Mouse (Mus musculus) liver, embryonic 16.5 days (tissue): ENCODE results near the gene Pax7. TPM values are rescaled to one million over a fixed set of nuclear protein-coding genes. Genes with fewer than 3 reads are reported as not detected.

Source experiments
- ATAC-seq: fragments of 200-750 bp; cut with Nextera tagmentation; 2 replicates; pipeline ENCODE4 v1.8.0; 2017; ENCODE audit warnings: low read depth, mild to moderate bottlenecking, moderate number of reproducible peaks, moderate library complexity
- H3K27ac ChIP-seq: fragments of 300-500 bp; sonication (generic); 2 replicates; pipeline ENCODE4 v1.5.1; 2014; ENCODE audit warnings: mild to moderate bottlenecking, low read length
- H3K27me3 ChIP-seq: fragments of 300-500 bp; sonication (generic); 2 replicates; pipeline ENCODE4 v1.6.1; 2014; ENCODE audit warnings: low read depth, low read length, mixed read lengths; ENCODE audit not compliant: control insufficient read depth, insufficient read depth
- H3K36me3 ChIP-seq: fragments of 300-500 bp; sonication (generic); 2 replicates; pipeline ENCODE4 v1.6.1; 2014; ENCODE audit warnings: mild to moderate bottlenecking; ENCODE audit not compliant: control insufficient read depth, insufficient read depth
- H3K4me1 ChIP-seq: fragments of 300-500 bp; sonication (generic); 2 replicates; pipeline ENCODE4 v1.6.1; 2014; ENCODE audit warnings: low read depth, low read length, mixed read lengths; ENCODE audit not compliant: control insufficient read depth
- H3K4me2 ChIP-seq: fragments of 300-500 bp; sonication (generic); 2 replicates; pipeline ENCODE4 v1.6.1; 2014; ENCODE audit warnings: low read depth, low read length, mixed read lengths
- H3K4me3 ChIP-seq: fragments of 300-500 bp; sonication (generic); 2 replicates; pipeline ENCODE4 v1.5.1; 2014; ENCODE audit warnings: low read depth, mild to moderate bottlenecking, low read length
- H3K9ac ChIP-seq: fragments of 300-500 bp; sonication (generic); 2 replicates; pipeline ENCODE4 v1.6.1; 2014; ENCODE audit warnings: low read depth, low read length
- H3K9me3 ChIP-seq: fragments of 300-500 bp; sonication (generic); replicated peaks from 2 replicates; pipeline ENCODE4 v1.6.1; 2016; ENCODE audit warnings: low read length; ENCODE audit not compliant: control insufficient read depth
- WGBS: fragments of 180-500 bp; shearing (Covaris S2); extraction: QIAGEN DNeasy Blood & Tissue Kit; methylation state at CpG from one replicate; pipeline ENCODE4 v1.1.7; 2014; ENCODE audit not compliant: insufficient replicate concordance; 5-methylcytosine and 5-hydroxymethylcytosine counted together
- polyA plus RNA-seq: library from polyadenylated mRNA; unstranded; fragments of >200 nt; fragmentation: Nextera tagmentation; extraction: Ambion mirVana; gene quantifications from 2 replicates; pipeline ENCODE4 v1.2.1, GENCODE M21; 2015

The Pax7 gene
- polyA plus RNA-seq, 1 experiment from 2014 or later = not detected

GRCm38 (mm10) chr4:139689627-139690269 is 143.6 kb downstream of the Pax7 start:
- Histone ChIP-seq H3K9ac (no peak overlapping the region), H3K36me3 (no peaks in the 10 kb centered on the region), H3K4me2 (no peak overlapping the region), H3K27me3 (no peaks in the 10 kb centered on the region; the same call in 1 of the 2 replicates), H3K9me3 (no peaks in the 10 kb centered on the region), H3K27ac (no peak overlapping the region), H3K4me3 (no peak overlapping the region), H3K4me1 (no peaks in the 10 kb centered on the region)
- no peak for ATAC-seq
- WGBS = 22% methylated on average over 7 of the region's 7 CpGs

- WGBS = 48% methylated on average over 9 of the region's 9 CpGs
- no peaks in the 10 kb centered on the region for H3K9me3 ChIP-seq
- no peaks in the 10 kb centered on the region for H3K36me3 ChIP-seq
- H3K27me3 ChIP-seq = no peaks in the 10 kb centered on the region; the same call in 1 of the 2 replicates
- H3K4me2 ChIP-seq = no peak overlapping the region
- no peak overlapping the region for H3K4me3 ChIP-seq
- ATAC-seq = no peak
- H3K27ac ChIP-seq = no peak overlapping the region
- no peak overlapping the region for H3K9ac ChIP-seq
- no peaks in the 10 kb centered on the region for H3K4me1 ChIP-seq
Observed at GRCm38 (mm10) chr4:139688058-139688457, 145.3 kb downstream of the Pax7 start.

Other genes starting within 250 kb of the Pax7 start
- gene Gm21969, start 230.3 kb downstream of the Pax7 start, polyA plus RNA-seq = 0.02 TPM in 1 of 2 replicates, not detected in the other
- 97.4 and 110 TPM in 2 replicates for gene Aldh4a1, start 210.7 kb downstream of the Pax7 start, polyA plus RNA-seq
- gene Tas1r2, start 180.0 kb downstream of the Pax7 start, polyA plus RNA-seq = not detected in 2 replicates
- 0.88 and 1.0 TPM in 2 replicates for gene Klhdc7a, start 134.5 kb upstream of the Pax7 start, polyA plus RNA-seq